Mouse (Mus musculus) C2C12 (cell line): Measurements from ENCODE around the gene Gm20388.

Experiments used
- CTCF ChIP-seq: IDR thresholded peaks from one replicate; pipeline ENCODE4 v1.5.1; 2011; ENCODE audit not compliant: control insufficient read depth, insufficient read depth, insufficient read length
- MAX ChIP-seq: IDR thresholded peaks from one replicate; pipeline ENCODE4 v1.6.1; 2011; ENCODE audit warnings: mild to moderate bottlenecking, control low read depth

GRCm38 (mm10) chr8:123732332-123732731 lies 3821.7 kb downstream of the Gm20388 start:
- TF ChIP-seq CTCF (no peak), MAX (no peak)
